Mouse (Mus musculus) limb, embryonic 13.5 days (tissue): ENCODE measurements at regions not wholly inside any gene's neighbourhood (a gene's known extent, or its start where the extent isn't known, plus 50 kb on each side); places are given as distances from the start of the nearest gene placed in this dataset.

Experiments used
- ATAC-seq: fragments of 200-750 bp; cut with Nextera tagmentation; 2 replicates; pipeline ENCODE4 v1.8.0; 2017; ENCODE audit warnings: low read depth, moderate number of reproducible peaks, moderate TSS enrichment; ENCODE audit not compliant: low FRiP score
- H3K27ac ChIP-seq: fragments of 300-500 bp; sonication (generic); 2 replicates; pipeline ENCODE4 v1.5.1; 2015; ENCODE audit warnings: inconsistent platforms, mild to moderate bottlenecking, moderate library complexity
- H3K27me3 ChIP-seq: fragments of 300-500 bp; sonication (generic); 2 replicates; pipeline ENCODE4 v1.6.1; 2015; ENCODE audit warnings: mild to moderate bottlenecking, inconsistent platforms
- H3K36me3 ChIP-seq: fragments of 300-500 bp; sonication (generic); 2 replicates; pipeline ENCODE4 v1.6.1; 2015; ENCODE audit warnings: inconsistent platforms, mild to moderate bottlenecking, moderate library complexity
- H3K4me1 ChIP-seq: fragments of 300-500 bp; sonication (generic); 2 replicates; pipeline ENCODE4 v1.6.1; 2015; ENCODE audit warnings: inconsistent platforms
- H3K4me2 ChIP-seq: fragments of 300-500 bp; sonication (generic); replicated peaks from 2 replicates; pipeline ENCODE4 v1.6.1; 2015; ENCODE audit warnings: inconsistent platforms, mild to moderate bottlenecking, moderate library complexity
- H3K4me3 ChIP-seq: fragments of 300-500 bp; sonication (generic); 2 replicates; pipeline ENCODE4 v1.5.1; 2015; ENCODE audit warnings: moderate library complexity, mild to moderate bottlenecking, inconsistent platforms
- H3K9ac ChIP-seq: fragments of 300-500 bp; sonication (generic); 2 replicates; pipeline ENCODE4 v1.6.1; 2015; ENCODE audit warnings: mild to moderate bottlenecking, inconsistent platforms
- H3K9me3 ChIP-seq: fragments of 300-500 bp; sonication (generic); 2 replicates; pipeline ENCODE4 v1.6.1; 2016; ENCODE audit warnings: inconsistent platforms
- WGBS: fragments of 180-500 bp; shearing (Covaris S2); methylation state at CpG from one replicate; pipeline ENCODE4 v1.1.7; 2015; 5-methylcytosine and 5-hydroxymethylcytosine counted together

GRCm38 (mm10) chr15:39998063-39998462 lies 136.1 kb upstream of the 9330182O14Rik start:
- WGBS, result 63% methylated on average over 5 of the region's 5 CpGs
- H3K36me3 ChIP-seq, result no peaks in the 10 kb centered on the region
- H3K9ac ChIP-seq, result no peak overlapping the region
- H3K27me3 ChIP-seq, result no peaks in the 10 kb centered on the region
- H3K4me1 ChIP-seq, result peaks cover 6% of the 10 kb centered on the region
- H3K4me3 ChIP-seq, result no peak overlapping the region
- no peaks in the 10 kb centered on the region for H3K9me3 ChIP-seq
- H3K4me2 ChIP-seq, result no peak overlapping the region
- no peak for ATAC-seq
- H3K27ac ChIP-seq, result no peak overlapping the region

DNA sequence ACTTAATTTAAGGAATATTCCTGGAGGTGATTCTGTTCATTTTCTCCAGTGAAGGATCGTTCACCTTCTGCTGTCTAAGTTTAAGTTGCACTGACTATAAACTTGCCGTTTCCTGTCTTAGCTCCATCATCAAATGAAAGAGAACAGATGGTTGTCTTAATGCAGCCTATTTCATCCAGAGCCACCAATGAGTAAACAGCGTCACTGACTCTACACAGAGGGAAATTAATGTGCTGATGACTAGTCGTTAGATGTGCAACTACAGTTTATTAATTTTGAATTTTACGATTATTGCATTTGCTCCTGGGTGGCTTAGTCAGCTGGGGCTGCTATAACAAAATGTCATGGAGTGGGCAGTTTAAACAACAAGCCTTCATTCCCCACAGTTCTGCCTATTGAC lies 134.1 kb upstream of the 9330182O14Rik start:
- H3K27me3 ChIP-seq, result no peaks in the 10 kb centered on the region
- H3K9me3 ChIP-seq, result no peaks in the 10 kb centered on the region
- H3K4me3 ChIP-seq, result no peak overlapping the region
- H3K9ac ChIP-seq, result no peak overlapping the region
- H3K4me1 ChIP-seq, result peaks cover 8% of the 10 kb centered on the region
- H3K27ac ChIP-seq, result no peak overlapping the region
- ATAC-seq, result no peak
- H3K36me3 ChIP-seq, result no peaks in the 10 kb centered on the region
- H3K4me2 ChIP-seq, result no peak overlapping the region
- 28% methylated on average over 5 of the region's 5 CpGs for WGBS

- ATAC-seq, result no peak
Observed at GRCm38 (mm10) chr15:40005096-40005495, 129.1 kb upstream of the 9330182O14Rik start.

DNA sequence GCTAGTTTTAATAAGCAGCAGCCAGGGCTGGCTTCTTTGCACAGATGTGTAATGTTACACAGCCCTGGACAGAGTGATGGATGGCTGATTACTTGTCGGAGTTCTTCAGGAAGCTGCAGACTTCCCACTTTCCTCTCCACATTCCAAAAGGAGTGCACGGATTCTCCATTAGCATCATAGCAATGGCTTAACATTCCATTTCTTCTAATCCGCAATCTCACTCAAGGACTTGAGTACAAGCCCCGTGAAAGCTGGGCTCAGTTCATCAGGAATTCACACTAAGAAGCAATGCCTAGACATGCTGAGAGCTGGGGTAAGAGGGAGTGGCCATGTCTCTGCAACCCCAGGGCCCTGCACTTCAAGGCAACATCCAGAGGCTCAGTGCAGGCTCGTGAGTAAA lies 126.3 kb upstream of the 9330182O14Rik start:
- Histone ChIP-seq H3K27ac (no peak overlapping the region), H3K4me1 (peaks cover 19% of the 10 kb centered on the region), H3K9ac (no peak overlapping the region), H3K27me3 (no peaks in the 10 kb centered on the region), H3K36me3 (no peaks in the 10 kb centered on the region), H3K4me2 (peak overlapping the region; percentile 23; the same call in 1 of the 2 replicates), H3K9me3 (no peaks in the 10 kb centered on the region), H3K4me3 (no peak overlapping the region)
- ATAC-seq, result peak; percentile 77; the same call in 1 of the 2 replicates
- 11% methylated on average over 5 of the region's 5 CpGs for WGBS

More at GRCm38 (mm10) chr15:40005096-40005495, 129.1 kb upstream of the 9330182O14Rik start:
- Histone ChIP-seq H3K9me3 (no peaks in the 10 kb centered on the region), H3K9ac (no peak overlapping the region), H3K27ac (no peak overlapping the region), H3K27me3 (no peaks in the 10 kb centered on the region), H3K36me3 (no peaks in the 10 kb centered on the region), H3K4me3 (no peak overlapping the region), H3K4me1 (peaks cover 19% of the 10 kb centered on the region), H3K4me2 (no peak overlapping the region)
- 71% methylated on average over 16 of the region's 16 CpGs for WGBS

DNA sequence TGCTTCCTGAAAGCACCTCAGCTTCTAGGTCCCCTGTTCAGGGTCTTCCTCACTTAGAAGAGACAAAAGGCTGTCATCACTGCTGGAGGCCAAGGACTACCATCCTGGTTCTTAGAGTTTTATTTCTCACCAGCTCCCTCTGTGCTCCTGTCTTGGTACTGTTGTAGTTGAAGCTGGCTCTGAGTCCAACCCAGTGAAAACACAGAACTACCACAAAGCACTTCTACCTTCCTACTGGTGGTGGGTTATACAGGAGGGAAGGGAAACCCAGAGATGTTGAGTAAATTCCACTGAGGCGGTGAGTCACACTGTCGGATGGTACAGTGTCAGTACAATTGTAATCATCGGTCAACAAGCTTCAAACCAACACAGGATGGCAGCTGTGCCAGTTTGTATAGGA lies 120.3 kb upstream of the 9330182O14Rik start:
- Histone ChIP-seq H3K27me3 (peaks cover 5% of the 10 kb centered on the region; the same call in 1 of the 2 replicates), H3K4me2 (no peak overlapping the region), H3K27ac (no peak overlapping the region), H3K36me3 (no peaks in the 10 kb centered on the region), H3K9me3 (no peaks in the 10 kb centered on the region), H3K4me3 (no peak overlapping the region), H3K4me1 (peaks cover 5% of the 10 kb centered on the region; the same call in 1 of the 2 replicates), H3K9ac (no peak overlapping the region)
- WGBS, result 87% methylated on average over 3 of the region's 3 CpGs
- ATAC-seq, result no peak

- ATAC-seq, result no peak
- Histone ChIP-seq H3K27me3 (peaks cover 5% of the 10 kb centered on the region; the same call in 1 of the 2 replicates), H3K9me3 (no peaks in the 10 kb centered on the region), H3K9ac (no peak overlapping the region), H3K4me3 (no peak overlapping the region), H3K4me1 (peaks cover 5% of the 10 kb centered on the region; the same call in 1 of the 2 replicates), H3K27ac (no peak overlapping the region), H3K36me3 (no peaks in the 10 kb centered on the region), H3K4me2 (no peak overlapping the region)
- WGBS, result 78% methylated on average over 2 of the region's 2 CpGs
Observed at GRCm38 (mm10) chr15:40017019-40017418, 117.1 kb upstream of the 9330182O14Rik start.

DNA sequence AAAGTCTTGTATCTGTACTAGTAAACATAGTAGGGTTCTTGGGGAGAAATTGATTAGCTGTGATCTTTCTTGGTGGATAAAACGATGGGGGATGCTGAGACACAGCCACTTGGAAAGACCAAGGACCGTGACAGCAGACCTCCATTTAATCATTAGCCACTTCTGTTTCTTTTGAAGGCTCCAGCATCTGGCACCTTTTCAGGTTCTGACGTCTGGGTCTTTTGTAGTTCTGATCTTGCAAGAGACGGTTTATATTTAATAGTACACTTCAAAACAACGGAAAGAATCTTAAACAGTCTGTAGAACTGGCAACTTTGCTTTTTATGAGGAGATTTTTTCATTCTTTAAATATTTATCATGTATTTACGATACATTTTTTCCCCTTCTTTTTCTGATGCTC lies 116.6 kb upstream of the 9330182O14Rik start:
- Histone ChIP-seq H3K4me1 (peaks cover 5% of the 10 kb centered on the region; the same call in 1 of the 2 replicates), H3K9ac (no peak overlapping the region), H3K27me3 (peaks cover 5% of the 10 kb centered on the region; the same call in 1 of the 2 replicates), H3K4me2 (peak overlapping the region; percentile 47), H3K27ac (no peak overlapping the region), H3K9me3 (no peaks in the 10 kb centered on the region), H3K4me3 (no peak overlapping the region), H3K36me3 (no peaks in the 10 kb centered on the region)
- ATAC-seq, result no peak
- WGBS, result 28% methylated on average over 6 of the region's 6 CpGs

- Histone ChIP-seq H3K9me3 (no peaks in the 10 kb centered on the region), H3K4me1 (peaks cover 5% of the 10 kb centered on the region; the same call in 1 of the 2 replicates), H3K27ac (no peak overlapping the region), H3K9ac (no peak overlapping the region), H3K4me2 (peak overlapping the region; percentile 47), H3K27me3 (peaks cover 5% of the 10 kb centered on the region; the same call in 1 of the 2 replicates), H3K36me3 (no peaks in the 10 kb centered on the region), H3K4me3 (no peak overlapping the region)
- ATAC-seq, result no peak
- 27% methylated on average over 12 of the region's 12 CpGs for WGBS
Observed at GRCm38 (mm10) chr15:40018047-40018791, 115.9 kb upstream of the 9330182O14Rik start.

DNA sequence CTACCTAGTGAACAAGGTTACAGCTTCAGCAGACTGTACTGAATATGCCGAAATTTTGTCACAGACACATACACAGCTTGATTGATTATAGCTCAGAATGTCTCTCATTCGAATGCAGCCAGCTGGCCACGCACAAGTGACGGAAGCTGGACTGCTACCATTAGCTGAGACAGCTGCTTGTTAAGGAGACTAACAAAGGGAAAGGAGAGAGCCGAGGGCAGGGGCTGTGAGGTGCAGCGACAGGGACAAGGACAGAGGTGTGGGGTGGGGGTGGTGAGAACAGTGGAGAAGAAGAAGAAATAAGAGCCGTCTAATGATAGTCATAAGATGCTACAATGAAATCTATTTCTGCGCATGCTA lies 115.4 kb upstream of the 9330182O14Rik start:
- Histone ChIP-seq H3K9ac (no peak overlapping the region), H3K4me3 (no peak overlapping the region), H3K4me1 (peaks cover 5% of the 10 kb centered on the region; the same call in 1 of the 2 replicates), H3K27me3 (peaks cover 5% of the 10 kb centered on the region; the same call in 1 of the 2 replicates), H3K9me3 (no peaks in the 10 kb centered on the region), H3K4me2 (no peak overlapping the region), H3K36me3 (no peaks in the 10 kb centered on the region), H3K27ac (no peak overlapping the region)
- no peak for ATAC-seq
- WGBS, result 46% methylated on average over 8 of the region's 8 CpGs

- H3K4me1 ChIP-seq, result peaks cover 5% of the 10 kb centered on the region; the same call in 1 of the 2 replicates
- H3K9me3 ChIP-seq, result no peaks in the 10 kb centered on the region
- no peak overlapping the region for H3K9ac ChIP-seq
- peaks cover 5% of the 10 kb centered on the region; the same call in 1 of the 2 replicates for H3K27me3 ChIP-seq
- H3K4me3 ChIP-seq, result no peak overlapping the region
- no peak overlapping the region for H3K4me2 ChIP-seq
- 83% methylated on average over 8 of the region's 8 CpGs for WGBS
- no peaks in the 10 kb centered on the region for H3K36me3 ChIP-seq
- no peak for ATAC-seq
- no peak overlapping the region for H3K27ac ChIP-seq
Observed at GRCm38 (mm10) chr15:40019226-40019625, 114.9 kb upstream of the 9330182O14Rik start.

- peaks cover 5% of the 10 kb centered on the region; the same call in 1 of the 2 replicates for H3K4me1 ChIP-seq
- H3K27ac ChIP-seq, result no peak overlapping the region
- H3K4me3 ChIP-seq, result no peak overlapping the region
- H3K4me2 ChIP-seq, result no peak overlapping the region
- ATAC-seq, result no peak
- H3K36me3 ChIP-seq, result no peaks in the 10 kb centered on the region
- H3K9ac ChIP-seq, result no peak overlapping the region
- no peaks in the 10 kb centered on the region for H3K9me3 ChIP-seq
- H3K27me3 ChIP-seq, result peaks cover 5% of the 10 kb centered on the region; the same call in 1 of the 2 replicates
Observed at GRCm38 (mm10) chr15:40020097-40020496, 114.1 kb upstream of the 9330182O14Rik start.

DNA sequence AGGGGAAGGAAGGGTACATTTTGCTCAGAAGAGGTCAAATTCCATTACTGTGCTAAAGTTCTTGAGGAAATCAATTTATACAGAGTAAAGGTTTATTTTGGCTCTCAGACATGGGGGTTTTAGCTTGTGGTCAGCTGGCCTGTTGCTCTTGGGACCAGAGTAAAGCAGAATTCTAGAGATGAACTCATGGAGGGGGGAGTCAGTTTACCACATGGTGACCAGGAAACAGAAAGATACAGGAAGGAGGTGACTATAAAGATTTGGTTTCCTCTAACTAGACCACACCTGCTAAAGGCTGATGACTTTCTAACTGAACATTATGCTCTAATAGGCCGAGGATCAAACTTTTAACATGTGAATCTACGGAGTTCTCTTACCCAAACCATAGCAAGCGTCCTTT lies 113.5 kb upstream of the 9330182O14Rik start:
- no peak for ATAC-seq
- Histone ChIP-seq H3K4me2 (no peak overlapping the region), H3K36me3 (no peaks in the 10 kb centered on the region), H3K9ac (no peak overlapping the region), H3K27ac (no peak overlapping the region), H3K27me3 (peaks cover 5% of the 10 kb centered on the region; the same call in 1 of the 2 replicates), H3K4me3 (no peak overlapping the region), H3K9me3 (no peaks in the 10 kb centered on the region), H3K4me1 (peaks cover 5% of the 10 kb centered on the region; the same call in 1 of the 2 replicates)
- WGBS, result 91% methylated on average over 3 of the region's 3 CpGs
